Mouse (Mus musculus): ENCODE data around the gene Med24. TPM values are rescaled to one million over a fixed set of nuclear protein-coding genes. Genes with fewer than 3 reads are reported as not detected.

Med24 gene
- polyA plus RNA-seq, 1 experiment, result 127 TPM

DNA sequence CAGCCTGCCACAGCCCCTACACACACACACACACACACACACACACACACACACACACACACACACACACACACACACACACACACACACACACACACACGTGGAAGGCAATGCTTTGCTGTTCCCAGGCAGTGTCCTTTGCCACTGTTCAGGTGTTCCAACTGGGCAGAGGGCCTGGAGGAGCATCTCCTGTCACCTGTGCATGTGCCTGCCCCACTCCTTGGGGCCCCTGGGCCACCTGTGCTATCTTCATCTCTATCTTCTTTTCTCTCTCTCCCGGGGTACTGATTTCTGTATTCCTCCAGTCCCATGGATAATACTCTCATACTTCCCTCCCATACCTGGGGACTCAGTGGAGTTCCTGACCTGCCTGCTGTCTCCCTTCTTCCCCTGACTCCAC lies 37.1 kb upstream of the Med24 start:
- Histone ChIP-seq H3K27ac (ENCODE audit: insufficient read depth, low read length) (no peak overlapping the region), H3K4me3 (ENCODE audit: insufficient read depth, low read length) (no peak overlapping the region), H3K4me1 (ENCODE audit: control insufficient read depth, insufficient read depth, low read length) (no peaks in the 10 kb centered on the region; the same call in 1 of the 2 replicates)
- TF ChIP-seq CTCF (IDR thresholded peaks at IDR 0.05; ENCODE audit: extremely low read depth, insufficient read depth, low read length) (no peak), POLR2A (IDR thresholded peaks at IDR 0.05; ENCODE audit: extremely low read depth, insufficient read depth, low read length) (no peak)

DNA sequence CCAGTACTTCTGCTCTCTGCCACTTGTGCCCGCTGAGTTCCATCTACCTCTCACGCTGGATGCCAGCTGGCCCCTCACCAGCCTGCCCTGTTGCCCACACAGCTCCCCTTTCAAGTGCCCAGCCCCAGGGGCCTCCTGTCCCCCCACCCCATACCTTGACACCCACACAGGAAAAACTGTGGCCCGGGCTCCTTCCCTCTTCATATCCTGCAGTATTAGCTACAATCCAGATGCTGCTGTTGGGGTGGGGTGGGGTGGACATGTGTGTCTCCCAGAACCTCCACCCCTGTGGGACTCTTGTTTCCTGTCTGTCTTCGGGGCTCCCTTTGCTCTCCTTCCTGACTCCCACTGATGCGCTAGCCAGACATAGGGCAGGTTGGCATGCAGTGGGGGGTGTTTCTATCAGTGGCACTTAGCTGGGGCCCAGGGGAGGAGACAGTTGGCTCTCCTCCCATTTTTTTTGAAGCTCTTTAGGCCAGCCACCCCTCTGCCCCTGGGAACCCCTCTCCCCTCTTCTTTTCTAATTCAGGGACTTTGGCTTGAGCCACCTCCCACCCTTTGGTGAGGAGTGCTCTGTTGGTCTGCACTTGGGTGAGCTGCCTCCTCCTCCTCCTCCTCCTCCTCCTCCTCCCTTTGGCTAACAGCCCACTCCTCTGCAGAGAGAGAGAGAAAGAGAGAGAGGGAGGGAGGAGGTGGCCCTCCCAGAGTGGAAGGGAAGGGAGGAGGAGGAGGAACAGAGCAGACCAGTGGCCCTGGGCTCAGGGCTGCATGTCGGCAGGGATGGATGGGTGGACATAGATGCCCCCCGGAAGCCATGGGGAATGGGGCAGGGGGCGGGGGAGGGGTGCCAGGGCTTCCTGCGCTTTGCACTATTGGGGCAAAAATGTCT lies 36.4 kb upstream of the Med24 start:
- Histone ChIP-seq H3K27ac (ENCODE audit: insufficient read depth, low read length) (no peak overlapping the region), H3K4me3 (ENCODE audit: insufficient read depth, low read length) (no peak overlapping the region), H3K4me1 (ENCODE audit: control insufficient read depth, insufficient read depth, low read length) (no peaks in the 10 kb centered on the region; the same call in 1 of the 2 replicates)
- TF ChIP-seq POLR2A (IDR thresholded peaks at IDR 0.05; ENCODE audit: extremely low read depth, insufficient read depth, low read length) (no peak), CTCF (IDR thresholded peaks at IDR 0.05; ENCODE audit: extremely low read depth, insufficient read depth, low read length) (no peak)

DNA sequence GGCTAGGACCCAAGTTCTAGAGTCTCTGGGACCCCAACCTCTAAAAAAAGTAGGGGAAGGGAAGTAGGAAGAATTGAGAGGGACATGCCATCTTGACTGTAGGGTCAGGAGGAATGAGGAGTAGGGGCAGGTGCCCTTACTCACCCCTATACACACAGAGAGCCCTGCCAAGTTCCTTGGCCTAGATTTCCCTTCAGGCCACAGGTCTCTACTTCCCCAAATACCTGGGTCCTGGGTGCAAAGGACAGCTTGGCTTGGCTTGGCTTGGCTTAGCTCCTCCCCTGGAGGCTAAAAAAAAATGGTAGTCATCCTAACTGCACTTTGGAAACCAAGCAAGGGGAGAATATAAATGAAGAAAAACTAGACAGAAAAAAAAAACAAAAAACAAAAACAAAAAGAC lies 35.5 kb upstream of the Med24 start:
- no peak overlapping the region for H3K27ac ChIP-seq (ENCODE audit: insufficient read depth, low read length)
- TF ChIP-seq CTCF (IDR thresholded peaks at IDR 0.05; ENCODE audit: extremely low read depth, insufficient read depth, low read length) (no peak), POLR2A (IDR thresholded peaks at IDR 0.05; ENCODE audit: extremely low read depth, insufficient read depth, low read length) (no peak)
- no peak overlapping the region for H3K4me3 ChIP-seq (ENCODE audit: insufficient read depth, low read length)
- no peaks in the 10 kb centered on the region; the same call in 1 of the 2 replicates for H3K4me1 ChIP-seq (ENCODE audit: control insufficient read depth, insufficient read depth, low read length)

DNA sequence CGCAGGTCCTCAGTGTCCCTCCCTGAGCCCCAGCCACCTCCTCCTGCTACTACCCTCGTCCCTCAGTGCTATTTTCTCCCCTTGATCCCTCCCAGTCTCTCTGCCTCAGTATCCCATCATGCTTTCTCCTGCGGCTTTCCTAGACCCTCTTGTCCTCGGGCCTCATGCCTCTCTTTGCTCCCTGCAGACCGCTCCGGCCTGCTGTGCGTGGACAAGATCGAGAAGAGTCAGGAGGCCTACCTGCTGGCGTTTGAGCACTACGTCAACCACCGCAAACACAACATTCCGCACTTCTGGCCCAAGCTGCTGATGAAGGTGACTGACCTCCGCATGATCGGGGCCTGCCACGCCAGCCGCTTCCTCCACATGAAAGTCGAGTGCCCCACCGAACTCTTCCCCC lies 34.9 kb upstream of the Med24 start:
- Histone ChIP-seq H3K4me1 (ENCODE audit: control insufficient read depth, insufficient read depth, low read length) (no peaks in the 10 kb centered on the region), H3K27ac (ENCODE audit: insufficient read depth, low read length) (no peak overlapping the region), H3K4me3 (ENCODE audit: insufficient read depth, low read length) (no peak overlapping the region)
- TF ChIP-seq POLR2A (IDR thresholded peaks at IDR 0.05; ENCODE audit: extremely low read depth, insufficient read depth, low read length) (no peak), CTCF (IDR thresholded peaks at IDR 0.05; ENCODE audit: extremely low read depth, insufficient read depth, low read length) (no peak)

DNA sequence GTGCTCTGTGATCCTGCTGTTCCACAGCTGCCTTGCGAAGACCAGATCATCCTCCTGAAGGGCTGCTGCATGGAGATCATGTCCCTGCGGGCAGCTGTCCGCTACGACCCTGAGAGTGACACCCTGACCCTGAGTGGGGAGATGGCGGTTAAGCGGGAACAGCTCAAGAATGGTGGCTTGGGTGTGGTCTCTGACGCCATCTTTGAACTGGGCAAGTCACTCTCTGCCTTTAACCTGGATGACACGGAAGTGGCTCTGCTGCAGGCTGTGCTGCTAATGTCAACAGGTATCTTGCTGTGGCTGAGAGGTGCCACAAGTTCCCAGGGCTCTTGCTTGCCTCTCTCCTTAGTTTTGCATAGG lies 34.2 kb upstream of the Med24 start:
- no peaks in the 10 kb centered on the region for H3K4me1 ChIP-seq (ENCODE audit: control insufficient read depth, insufficient read depth, low read length)
- H3K27ac ChIP-seq (ENCODE audit: insufficient read depth, low read length), result no peak overlapping the region

DNA sequence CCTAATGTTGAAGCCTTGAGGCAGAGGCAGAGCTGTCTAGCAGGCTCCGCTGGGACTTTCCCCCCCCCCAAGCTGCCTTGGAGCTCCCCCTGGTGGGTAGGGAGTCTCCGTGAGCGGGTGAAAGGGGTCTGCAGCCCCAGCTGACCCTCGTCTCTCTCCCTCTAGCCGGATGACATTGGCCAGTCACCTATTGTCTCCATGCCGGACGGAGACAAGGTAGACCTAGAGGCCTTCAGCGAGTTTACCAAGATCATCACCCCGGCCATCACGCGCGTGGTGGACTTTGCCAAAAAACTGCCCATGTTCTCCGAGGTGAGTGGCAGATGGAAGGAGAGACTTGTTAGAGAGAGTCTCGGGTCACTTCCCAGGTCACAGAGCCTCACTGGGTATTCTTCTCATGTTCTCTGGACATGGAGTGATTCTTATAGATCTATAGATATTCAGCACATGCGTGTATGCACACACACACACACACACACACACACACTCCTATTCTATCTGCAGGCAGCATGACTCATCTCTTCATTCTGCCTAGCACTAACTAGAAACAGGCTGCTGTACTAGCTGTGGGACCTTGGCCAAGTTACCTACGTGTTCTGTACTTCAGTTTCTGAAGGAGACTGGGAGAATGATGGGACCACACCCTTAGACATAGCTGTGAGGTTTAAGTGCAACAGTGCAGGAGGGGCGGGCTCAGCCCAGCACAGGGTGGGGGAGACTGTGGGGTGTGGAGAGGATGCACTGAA lies 33.7 kb upstream of the Med24 start:
- TF ChIP-seq CTCF (IDR thresholded peaks at IDR 0.05; ENCODE audit: extremely low read depth, insufficient read depth, low read length) (peak; percentile 27; the same call in 1 of the 2 replicates), POLR2A (IDR thresholded peaks at IDR 0.05; ENCODE audit: extremely low read depth, insufficient read depth, low read length) (0 out of 2 replicates have a peak, but pooled peaks have one; percentile 17)
- Histone ChIP-seq H3K27ac (ENCODE audit: insufficient read depth, low read length) (no peak overlapping the region), H3K4me3 (ENCODE audit: insufficient read depth, low read length) (no peak overlapping the region), H3K4me1 (ENCODE audit: control insufficient read depth, insufficient read depth, low read length) (no peaks in the 10 kb centered on the region)

More for the DNA sequence above, 34.2 kb upstream of the Med24 start:
- H3K4me3 ChIP-seq (ENCODE audit: insufficient read depth, low read length), result no peak overlapping the region
- TF ChIP-seq POLR2A (IDR thresholded peaks at IDR 0.05; ENCODE audit: extremely low read depth, insufficient read depth, low read length) (no peak), CTCF (IDR thresholded peaks at IDR 0.05; ENCODE audit: extremely low read depth, insufficient read depth, low read length) (no peak)

DNA sequence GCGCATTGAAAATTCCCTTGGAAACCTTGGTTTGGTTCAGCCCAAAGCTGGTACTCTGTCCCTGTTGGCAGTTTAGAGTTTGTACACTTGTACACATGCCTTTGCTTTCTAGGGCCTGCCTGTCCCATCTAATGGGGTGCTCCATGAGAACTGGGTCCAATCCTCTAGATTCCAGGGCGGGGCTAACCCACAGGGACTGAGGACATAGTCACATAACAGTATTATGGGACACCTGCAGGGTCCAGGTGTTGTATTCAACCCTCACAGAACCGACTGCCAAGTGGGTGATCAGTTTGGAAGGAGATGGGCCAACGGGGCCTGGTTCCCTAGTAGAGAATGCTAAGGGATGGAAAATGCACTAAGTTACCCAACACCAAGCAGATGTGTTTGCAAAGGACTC lies 32.7 kb upstream of the Med24 start:
- Histone ChIP-seq H3K27ac (ENCODE audit: insufficient read depth, low read length) (no peak overlapping the region), H3K4me1 (ENCODE audit: control insufficient read depth, insufficient read depth, low read length) (no peaks in the 10 kb centered on the region), H3K4me3 (ENCODE audit: insufficient read depth, low read length) (no peak overlapping the region)
- TF ChIP-seq CTCF (IDR thresholded peaks at IDR 0.05; ENCODE audit: extremely low read depth, insufficient read depth, low read length) (no peak), POLR2A (IDR thresholded peaks at IDR 0.05; ENCODE audit: extremely low read depth, insufficient read depth, low read length) (no peak)

DNA sequence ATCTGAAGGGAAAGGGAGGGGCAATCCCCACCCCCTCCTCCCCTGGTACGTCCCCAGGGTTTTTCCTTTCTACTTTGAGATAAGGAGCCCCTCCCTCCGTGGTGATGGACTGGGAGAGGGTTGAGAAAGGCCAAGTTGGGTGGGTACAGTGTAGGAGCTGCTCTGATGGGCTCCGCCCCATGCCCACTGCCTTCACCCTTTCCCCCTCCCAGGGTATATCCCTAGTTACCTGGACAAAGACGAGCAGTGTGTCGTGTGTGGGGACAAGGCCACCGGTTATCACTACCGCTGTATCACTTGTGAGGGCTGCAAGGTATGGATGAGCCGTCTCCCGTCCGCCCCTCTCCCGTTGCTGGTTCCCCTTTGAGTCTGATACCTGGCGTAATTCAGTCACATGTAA lies 27.5 kb upstream of the Med24 start:
- TF ChIP-seq CTCF (IDR thresholded peaks at IDR 0.05; ENCODE audit: extremely low read depth, insufficient read depth, low read length) (no peak), POLR2A (IDR thresholded peaks at IDR 0.05; ENCODE audit: extremely low read depth, insufficient read depth, low read length) (no peak)
- no peak overlapping the region for H3K4me3 ChIP-seq (ENCODE audit: insufficient read depth, low read length)
- H3K27ac ChIP-seq (ENCODE audit: insufficient read depth, low read length), result no peak overlapping the region
- peaks cover 21% of the 10 kb centered on the region for H3K4me1 ChIP-seq (ENCODE audit: control insufficient read depth, insufficient read depth, low read length)

DNA sequence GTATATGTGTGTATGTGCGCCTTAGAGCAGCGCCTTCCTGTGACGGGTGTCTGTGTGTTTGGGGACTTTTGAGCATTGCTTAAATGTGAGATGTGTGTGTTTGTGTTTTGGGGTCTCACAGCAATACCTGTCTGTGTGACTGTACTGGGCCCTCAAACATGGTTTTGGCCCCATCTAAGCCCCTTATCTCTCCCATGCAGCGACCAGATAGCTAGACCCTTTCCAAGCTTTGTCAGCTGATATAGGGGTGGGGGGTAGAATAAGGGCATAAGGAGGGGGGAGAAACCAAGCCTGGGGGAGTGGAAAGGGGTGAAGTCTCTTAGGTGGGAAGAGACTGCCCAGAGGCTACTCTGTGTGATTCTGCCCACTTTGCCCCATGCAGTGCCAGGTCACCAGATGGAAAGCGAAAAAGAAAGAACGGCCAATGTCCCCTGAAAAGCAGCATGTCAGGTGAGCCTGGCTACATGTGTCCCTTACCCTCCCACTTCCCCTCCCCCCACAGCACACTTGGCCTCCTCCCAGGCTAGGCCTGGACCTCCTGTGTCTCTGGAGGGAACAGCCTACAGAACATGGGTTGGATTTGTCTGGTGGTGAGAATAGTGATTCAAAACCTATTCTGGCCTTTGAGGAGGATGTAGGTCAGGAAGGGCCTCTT lies 26.6 kb upstream of the Med24 start:
- TF ChIP-seq CTCF (IDR thresholded peaks at IDR 0.05; ENCODE audit: extremely low read depth, insufficient read depth, low read length), result no peak
- TF ChIP-seq POLR2A (IDR thresholded peaks at IDR 0.05; ENCODE audit: extremely low read depth, insufficient read depth, low read length), result no peak
- Histone ChIP-seq H3K4me3 (ENCODE audit: insufficient read depth, low read length) (no peak overlapping the region), H3K4me1 (ENCODE audit: control insufficient read depth, insufficient read depth, low read length) (peaks cover 25% of the 10 kb centered on the region), H3K27ac (ENCODE audit: insufficient read depth, low read length) (no peak overlapping the region)
